Mouse (Mus musculus): ENCODE results near the gene Dync1i1. TPM values are rescaled to one million over a fixed set of nuclear protein-coding genes. Genes with fewer than 3 reads are reported as not detected.
A peak's percentile ranks its signal among the peaks of the same experiment; 100 is the strongest.

Dync1i1 gene
- polyA plus RNA-seq, 1 experiment from 2014 or later: 0.26 TPM

DNA sequence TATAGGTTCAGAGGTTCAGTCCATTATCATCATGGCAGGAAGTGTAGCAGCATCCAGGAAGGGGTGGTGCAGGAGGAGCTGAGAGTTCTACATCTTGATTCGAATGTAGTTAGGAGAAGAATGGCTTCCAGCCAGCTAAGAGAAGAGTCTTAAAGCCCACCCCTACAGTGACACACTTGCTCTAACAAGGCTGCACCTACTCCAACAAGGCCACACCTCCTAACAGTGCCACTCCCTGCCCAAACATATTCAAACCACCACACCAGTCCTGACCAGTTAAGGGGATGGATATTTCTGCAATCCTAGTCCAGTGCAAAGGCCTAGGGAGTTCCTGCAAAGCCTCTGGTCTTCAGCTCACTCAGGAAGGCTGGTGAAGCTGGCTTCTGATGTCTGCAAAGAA lies 1.5 kb upstream of the Dync1i1 start:
- Histone ChIP-seq H3K9me3 (ENCODE audit: control insufficient read depth, low read length) (no peaks in the 10 kb centered on the region), H3K27me3 (replicated peaks; ENCODE audit: control insufficient read depth, insufficient read depth, low read length) (peaks cover 7% of the 10 kb centered on the region; the same call in 1 of the 2 replicates), H3K27ac (ENCODE audit: low read length) (no peak overlapping the region), H3K4me2 (ENCODE audit: low read depth, low read length) (no peak overlapping the region), H3K36me3 (ENCODE audit: control insufficient read depth, insufficient read depth, low read length) (no peaks in the 10 kb centered on the region), H3K4me1 (ENCODE audit: control insufficient read depth, insufficient read depth, low read length) (peaks cover 9% of the 10 kb centered on the region), H3K4me3 (ENCODE audit: low read length) (no peak overlapping the region), H3K9ac (ENCODE audit: low read depth, low read length) (no peak overlapping the region)
- 88% methylated on average over 1 of the region's 1 CpGs for WGBS
- no peak for ATAC-seq

- Histone ChIP-seq H3K4me3 (ENCODE audit: low read length) (peak overlapping the region; percentile 53), H3K4me1 (ENCODE audit: control insufficient read depth, insufficient read depth, low read length) (peaks cover 9% of the 10 kb centered on the region), H3K9me3 (ENCODE audit: control insufficient read depth, low read length) (no peaks in the 10 kb centered on the region), H3K9ac (ENCODE audit: low read depth, low read length) (peak overlapping the region; percentile 58), H3K4me2 (ENCODE audit: low read depth, low read length) (peak overlapping the region; percentile 90), H3K27me3 (replicated peaks; ENCODE audit: control insufficient read depth, insufficient read depth, low read length) (peaks cover 7% of the 10 kb centered on the region; the same call in 1 of the 2 replicates), H3K36me3 (ENCODE audit: control insufficient read depth, insufficient read depth, low read length) (no peaks in the 10 kb centered on the region), H3K27ac (ENCODE audit: low read length) (no peak overlapping the region)
- ATAC-seq: no peak
- 5% methylated on average over 10 of the region's 10 CpGs for WGBS
These were observed 815 bp downstream of the Dync1i1 start for GRCm38 (mm10) chr6:5726237-5726670.

DNA sequence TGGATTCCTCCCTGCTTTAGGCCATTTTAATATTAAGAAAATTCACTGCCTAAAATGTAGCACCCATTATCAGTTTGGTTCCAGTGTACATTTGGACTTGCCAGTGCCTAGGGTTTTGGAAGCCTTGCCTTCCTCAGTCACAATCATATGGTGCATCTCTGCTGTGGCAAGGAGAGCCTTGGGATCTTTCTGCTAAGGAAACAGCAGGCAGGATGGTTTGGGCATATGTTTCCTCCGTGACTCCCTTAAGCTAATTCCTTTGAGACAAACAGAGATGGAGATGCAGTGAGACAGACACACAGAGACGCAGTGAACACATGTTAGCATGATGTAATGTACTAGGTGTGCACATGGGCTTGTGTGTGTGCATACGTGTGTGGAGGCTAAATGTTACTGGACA lies 7.8 kb downstream of the Dync1i1 start:
- H3K9ac ChIP-seq (ENCODE audit: low read depth, low read length): no peak overlapping the region
- ATAC-seq: no peak
- no peaks in the 10 kb centered on the region for H3K36me3 ChIP-seq (ENCODE audit: control insufficient read depth, insufficient read depth, low read length)
- H3K4me1 ChIP-seq (ENCODE audit: control insufficient read depth, insufficient read depth, low read length): no peaks in the 10 kb centered on the region
- WGBS: 86% methylated on average over 3 of the region's 3 CpGs
- H3K9me3 ChIP-seq (ENCODE audit: control insufficient read depth, low read length): no peaks in the 10 kb centered on the region
- no peak overlapping the region for H3K4me2 ChIP-seq (ENCODE audit: low read depth, low read length)
- H3K4me3 ChIP-seq (ENCODE audit: low read length): no peak overlapping the region
- H3K27ac ChIP-seq (ENCODE audit: low read length): no peak overlapping the region
- H3K27me3 ChIP-seq (replicated peaks; ENCODE audit: control insufficient read depth, insufficient read depth, low read length): no peaks in the 10 kb centered on the region

DNA sequence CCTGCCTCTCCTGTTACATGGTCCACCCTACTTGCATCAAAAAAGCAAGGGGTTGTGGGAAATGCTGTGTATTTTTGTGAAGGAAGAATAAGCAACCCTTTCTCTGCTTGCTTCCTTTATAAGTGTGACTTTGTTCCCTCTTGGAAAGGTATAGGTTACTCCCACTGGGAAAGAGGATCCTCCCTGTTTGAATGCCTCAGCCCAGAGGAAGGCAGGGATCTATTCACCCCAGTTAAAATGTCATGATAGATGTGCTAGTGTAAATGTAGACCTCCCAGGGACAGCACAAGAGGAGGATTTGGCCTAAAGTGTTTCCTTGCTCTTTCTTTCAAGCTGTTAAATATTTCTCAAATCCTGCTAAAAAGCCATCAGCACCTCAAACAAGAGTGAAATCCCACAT lies 9.0 kb downstream of the Dync1i1 start:
- Histone ChIP-seq H3K27ac (ENCODE audit: low read length) (no peak overlapping the region), H3K4me2 (ENCODE audit: low read depth, low read length) (no peak overlapping the region), H3K4me1 (ENCODE audit: control insufficient read depth, insufficient read depth, low read length) (no peaks in the 10 kb centered on the region), H3K4me3 (ENCODE audit: low read length) (no peak overlapping the region), H3K9me3 (ENCODE audit: control insufficient read depth, low read length) (no peaks in the 10 kb centered on the region), H3K9ac (ENCODE audit: low read depth, low read length) (no peak overlapping the region), H3K27me3 (replicated peaks; ENCODE audit: control insufficient read depth, insufficient read depth, low read length) (no peaks in the 10 kb centered on the region), H3K36me3 (ENCODE audit: control insufficient read depth, insufficient read depth, low read length) (no peaks in the 10 kb centered on the region)
- ATAC-seq: no peak

DNA sequence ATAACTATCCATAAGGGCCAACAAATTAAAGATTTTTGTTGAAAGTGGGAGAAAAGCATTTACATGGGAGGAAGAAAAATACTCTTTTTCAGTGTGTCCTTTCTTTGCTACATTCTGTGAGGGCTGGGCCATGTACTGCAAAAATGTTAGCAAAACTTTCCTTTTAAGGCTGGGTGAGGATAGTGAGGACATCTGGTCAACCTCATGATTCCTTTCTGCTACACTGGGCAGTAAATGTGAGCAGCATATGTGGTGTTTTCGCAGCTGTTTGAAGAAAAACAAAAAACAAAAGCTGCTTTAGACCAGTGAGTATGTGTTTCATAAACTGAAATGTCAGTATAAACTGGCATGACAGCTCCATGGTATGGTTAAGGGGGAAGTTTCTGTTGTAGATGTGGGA lies 9.4 kb downstream of the Dync1i1 start:
- ATAC-seq: no peak
- Histone ChIP-seq H3K27ac (ENCODE audit: low read length) (no peak overlapping the region), H3K4me2 (ENCODE audit: low read depth, low read length) (no peak overlapping the region), H3K9me3 (ENCODE audit: control insufficient read depth, low read length) (no peaks in the 10 kb centered on the region), H3K9ac (ENCODE audit: low read depth, low read length) (no peak overlapping the region), H3K36me3 (ENCODE audit: control insufficient read depth, insufficient read depth, low read length) (no peaks in the 10 kb centered on the region), H3K4me3 (ENCODE audit: low read length) (no peak overlapping the region), H3K27me3 (replicated peaks; ENCODE audit: control insufficient read depth, insufficient read depth, low read length) (no peaks in the 10 kb centered on the region), H3K4me1 (ENCODE audit: control insufficient read depth, insufficient read depth, low read length) (no peaks in the 10 kb centered on the region)
- 80% methylated on average over 1 of the region's 1 CpGs for WGBS

DNA sequence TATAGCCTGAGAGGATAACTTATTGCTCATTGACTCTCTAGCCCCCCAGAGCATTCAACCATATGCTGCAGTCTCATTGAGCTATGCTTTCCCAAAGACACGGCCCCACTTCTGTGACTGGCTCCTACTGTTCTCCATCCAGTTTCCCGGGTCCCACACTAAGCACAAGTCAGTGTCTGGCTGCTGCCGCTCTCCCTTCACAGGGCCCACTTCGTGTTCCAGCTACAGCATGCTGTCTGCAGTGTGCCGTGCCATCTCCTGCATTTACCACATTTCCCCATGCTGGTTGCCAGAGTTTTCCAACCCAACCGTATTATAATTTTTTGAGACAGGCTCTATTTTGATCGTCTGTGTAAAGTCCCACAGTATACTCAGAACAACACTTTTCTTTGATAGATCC lies 14.3 kb downstream of the Dync1i1 start:
- no peaks in the 10 kb centered on the region for H3K4me1 ChIP-seq (ENCODE audit: control insufficient read depth, insufficient read depth, low read length)
- 75% methylated on average over 7 of the region's 7 CpGs for WGBS
- H3K27me3 ChIP-seq (replicated peaks; ENCODE audit: control insufficient read depth, insufficient read depth, low read length): no peaks in the 10 kb centered on the region
- no peaks in the 10 kb centered on the region for H3K9me3 ChIP-seq (ENCODE audit: control insufficient read depth, low read length)
- H3K36me3 ChIP-seq (ENCODE audit: control insufficient read depth, insufficient read depth, low read length): no peaks in the 10 kb centered on the region
- H3K27ac ChIP-seq (ENCODE audit: low read length): no peak overlapping the region
- H3K9ac ChIP-seq (ENCODE audit: low read depth, low read length): no peak overlapping the region
- ATAC-seq: no peak
- no peak overlapping the region for H3K4me3 ChIP-seq (ENCODE audit: low read length)
- no peak overlapping the region for H3K4me2 ChIP-seq (ENCODE audit: low read depth, low read length)

DNA sequence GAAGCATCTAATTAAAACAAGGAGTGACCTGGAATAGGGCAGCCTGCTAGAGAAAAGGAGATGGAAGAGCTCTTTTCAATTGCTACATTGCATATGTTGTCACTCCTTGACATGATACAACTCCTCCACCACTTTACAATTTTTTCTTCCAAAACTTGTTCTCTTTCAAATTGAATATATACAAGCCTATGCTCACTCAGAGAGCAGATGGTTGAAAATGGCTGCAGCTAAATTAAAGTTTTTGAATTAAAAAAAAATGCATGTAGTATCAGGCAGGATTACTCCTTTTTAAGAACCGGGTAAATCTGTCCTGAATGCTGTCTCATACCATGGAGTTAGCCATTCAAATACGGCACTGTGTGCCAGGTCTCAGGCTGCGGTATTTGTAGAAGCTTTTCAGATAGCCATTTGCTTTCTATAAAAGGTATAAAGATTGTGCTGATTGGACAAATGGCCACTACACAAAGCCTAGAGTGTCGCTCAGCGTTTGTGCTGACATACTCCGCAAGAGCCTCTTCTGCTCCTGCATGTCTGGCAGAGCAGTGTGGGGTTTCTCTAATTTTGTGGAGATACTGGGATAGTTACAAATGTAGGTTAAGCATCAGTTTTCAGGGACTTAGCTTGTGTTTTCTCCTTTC lies 16.1 kb downstream of the Dync1i1 start:
- Histone ChIP-seq H3K27ac (ENCODE audit: low read length) (no peak overlapping the region), H3K9ac (ENCODE audit: low read depth, low read length) (no peak overlapping the region), H3K4me3 (ENCODE audit: low read length) (no peak overlapping the region), H3K4me2 (ENCODE audit: low read depth, low read length) (no peak overlapping the region), H3K36me3 (ENCODE audit: control insufficient read depth, insufficient read depth, low read length) (no peaks in the 10 kb centered on the region), H3K4me1 (ENCODE audit: control insufficient read depth, insufficient read depth, low read length) (no peaks in the 10 kb centered on the region), H3K9me3 (ENCODE audit: control insufficient read depth, low read length) (no peaks in the 10 kb centered on the region), H3K27me3 (replicated peaks; ENCODE audit: control insufficient read depth, insufficient read depth, low read length) (no peaks in the 10 kb centered on the region)
- WGBS: 92% methylated on average over 6 of the region's 6 CpGs
- ATAC-seq: no peak

- no peak overlapping the region for H3K4me3 ChIP-seq (ENCODE audit: low read length)
- 65% methylated on average over 6 of the region's 6 CpGs for WGBS
- no peak overlapping the region for H3K27ac ChIP-seq (ENCODE audit: low read length)
- H3K27me3 ChIP-seq (replicated peaks; ENCODE audit: control insufficient read depth, insufficient read depth, low read length): no peaks in the 10 kb centered on the region
- ATAC-seq: no peak
- no peaks in the 10 kb centered on the region for H3K36me3 ChIP-seq (ENCODE audit: control insufficient read depth, insufficient read depth, low read length)
- no peaks in the 10 kb centered on the region for H3K9me3 ChIP-seq (ENCODE audit: control insufficient read depth, low read length)
- H3K9ac ChIP-seq (ENCODE audit: low read depth, low read length): no peak overlapping the region
- H3K4me2 ChIP-seq (ENCODE audit: low read depth, low read length): no peak overlapping the region
- H3K4me1 ChIP-seq (ENCODE audit: control insufficient read depth, insufficient read depth, low read length): no peaks in the 10 kb centered on the region
These were observed 24.8 kb downstream of the Dync1i1 start for GRCm38 (mm10) chr6:5750079-5750711.

- Histone ChIP-seq H3K4me2 (ENCODE audit: low read depth, low read length) (no peak overlapping the region), H3K9me3 (ENCODE audit: control insufficient read depth, low read length) (no peaks in the 10 kb centered on the region), H3K9ac (ENCODE audit: low read depth, low read length) (no peak overlapping the region), H3K36me3 (ENCODE audit: control insufficient read depth, insufficient read depth, low read length) (no peaks in the 10 kb centered on the region), H3K27ac (ENCODE audit: low read length) (no peak overlapping the region), H3K4me3 (ENCODE audit: low read length) (no peak overlapping the region), H3K4me1 (ENCODE audit: control insufficient read depth, insufficient read depth, low read length) (no peaks in the 10 kb centered on the region), H3K27me3 (replicated peaks; ENCODE audit: control insufficient read depth, insufficient read depth, low read length) (no peaks in the 10 kb centered on the region)
- WGBS: 52% methylated on average over 16 of the region's 16 CpGs
- no peak for ATAC-seq
These were observed 26.7 kb downstream of the Dync1i1 start for GRCm38 (mm10) chr6:5752128-5752527.

DNA sequence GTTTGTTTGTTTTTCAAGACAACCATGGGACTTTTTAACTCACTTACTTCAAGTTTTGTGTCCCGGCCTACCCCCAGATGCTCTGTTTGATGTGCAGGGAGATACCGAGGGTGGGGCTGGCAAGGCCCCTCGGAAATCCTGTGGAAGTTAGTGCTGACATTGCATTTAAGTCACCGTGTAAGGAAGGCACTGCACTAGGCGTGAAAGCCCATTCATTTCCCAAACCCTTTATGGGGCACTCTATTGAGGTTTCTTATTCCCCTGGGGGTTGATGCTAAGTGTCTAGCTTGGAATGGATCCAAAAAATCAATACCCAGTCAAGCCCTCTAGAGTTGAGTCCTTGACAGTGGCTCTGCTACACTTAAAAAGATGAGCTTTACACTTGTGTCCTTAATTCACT lies 27.2 kb downstream of the Dync1i1 start:
- Histone ChIP-seq H3K4me2 (ENCODE audit: low read depth, low read length) (no peak overlapping the region), H3K27me3 (replicated peaks; ENCODE audit: control insufficient read depth, insufficient read depth, low read length) (no peaks in the 10 kb centered on the region), H3K4me1 (ENCODE audit: control insufficient read depth, insufficient read depth, low read length) (no peaks in the 10 kb centered on the region), H3K9me3 (ENCODE audit: control insufficient read depth, low read length) (no peaks in the 10 kb centered on the region), H3K36me3 (ENCODE audit: control insufficient read depth, insufficient read depth, low read length) (no peaks in the 10 kb centered on the region), H3K27ac (ENCODE audit: low read length) (no peak overlapping the region), H3K9ac (ENCODE audit: low read depth, low read length) (no peak overlapping the region), H3K4me3 (ENCODE audit: low read length) (no peak overlapping the region)
- ATAC-seq: no peak
- WGBS: 68% methylated on average over 5 of the region's 5 CpGs
